Mouse (Mus musculus) MEL (cell line): ENCODE measurements at regions not wholly inside any gene's neighbourhood (a gene's known extent, or its start where the extent isn't known, plus 50 kb on each side); places are given as distances from the start of the nearest gene placed in this dataset.
A peak's percentile ranks its signal among the peaks of the same experiment; 100 is the strongest.

Source experiments
- CTCF ChIP-seq, 3 experiments: IDR thresholded peaks in 2 of 3; conservative IDR thresholded peaks in 1 of 3; 2 replicates each; pipeline ENCODE4 v1.5.1; 2011 to 2012; ENCODE audit warnings: low read length in 3 of 3, low read depth in 2 of 3, mild to moderate bottlenecking in 2 of 3, improper control_type of control experiment in 1 of 3, inconsistent platforms in 1 of 3, mixed read lengths in 1 of 3, moderate library complexity in 1 of 3; ENCODE audit not compliant: control insufficient read depth in 1 of 3, insufficient read depth in 1 of 3, poor library complexity in 1 of 3, severe bottlenecking in 1 of 3
- ETS1 ChIP-seq: IDR thresholded peaks from 2 replicates; pipeline ENCODE4 v1.6.1; 2012; ENCODE audit warnings: low read depth, mild to moderate bottlenecking, inconsistent platforms, low read length, improper control_type of control experiment, moderate library complexity
- HCFC1 ChIP-seq: IDR thresholded peaks from 2 replicates; pipeline ENCODE4 v1.6.1; 2012; ENCODE audit warnings: low read depth, mild to moderate bottlenecking, inconsistent platforms, low read length, improper control_type of control experiment, moderate library complexity
- POLR2A ChIP-seq, 2 experiments: IDR thresholded peaks; 2 replicates each; pipeline ENCODE4 v1.6.1; 2011 to 2012; ENCODE audit warnings: low read length in 2 of 2, mild to moderate bottlenecking in 2 of 2, control low read depth in 1 of 2, improper control_type of control experiment in 1 of 2, low read depth in 1 of 2, moderate library complexity in 1 of 2; ENCODE audit not compliant: control insufficient read depth in 1 of 2, insufficient read depth in 1 of 2, poor library complexity in 1 of 2
- SIN3A ChIP-seq: IDR thresholded peaks from 2 replicates; pipeline ENCODE4 v1.6.1; 2012; ENCODE audit warnings: low read length, improper control_type of control experiment, inconsistent platforms
- SMC3 ChIP-seq: IDR thresholded peaks from 2 replicates; pipeline ENCODE4 v1.6.1; 2011; ENCODE audit warnings: low read depth, low read length, improper control_type of control experiment

- 0 out of 2 replicates have a peak, but pooled peaks have one; percentile 27 for TF ChIP-seq SIN3A
- no peak for TF ChIP-seq SMC3
- no peak for TF ChIP-seq HCFC1
- TF ChIP-seq CTCF (IDR thresholded peaks at IDR 0.05 in 2 of 3, conservative IDR thresholded peaks at IDR 0.05 in 1 of 3; ENCODE audit: control insufficient read depth in 1 of 3, insufficient read depth in 1 of 3, low read depth in 2 of 3, low read length in 3 of 3, poor library complexity in 1 of 3, severe bottlenecking in 1 of 3), result no peak
- TF ChIP-seq ETS1, result peak; percentile 75
- TF ChIP-seq POLR2A (IDR thresholded peaks at IDR 0.05; ENCODE audit: control insufficient read depth in 1 of 2, insufficient read depth in 1 of 2, low read depth in 1 of 2, low read length in 2 of 2, poor library complexity in 1 of 2), result no peak
These were observed 258.9 kb upstream of the Veph1 start for GRCm38 (mm10) chr3:66555538-66555937.
